Mouse (Mus musculus) left cerebral cortex, postnatal 14 days (tissue): ENCODE results near the gene Egr2. TPM values are rescaled to one million over a fixed set of nuclear protein-coding genes. Genes with fewer than 3 reads are reported as not detected.

Source experiments
- DNase-seq, 2 experiments: peaks; one replicate each; pipeline ENCODE4 v3.0.0; 2021 to 2022; ENCODE audit warnings: low spot score in 2 of 2, mixed read lengths in 1 of 2
- intact Hi-C: fragments of 180-260 bp; cut with DNase I; formaldehyde crosslinking; loops from one replicate; pipeline ENCODE4 v1.15.1; 2025
- total RNA-seq, 2 experiments: library from RNA; stranded (reverse); gene quantifications; 2 replicates each; pipeline ENCODE4 v1.2.3; 2021

The Egr2 gene
- total RNA-seq, 2 experiments from 2014 or later = 7.1 to 10.5 TPM

DNA sequence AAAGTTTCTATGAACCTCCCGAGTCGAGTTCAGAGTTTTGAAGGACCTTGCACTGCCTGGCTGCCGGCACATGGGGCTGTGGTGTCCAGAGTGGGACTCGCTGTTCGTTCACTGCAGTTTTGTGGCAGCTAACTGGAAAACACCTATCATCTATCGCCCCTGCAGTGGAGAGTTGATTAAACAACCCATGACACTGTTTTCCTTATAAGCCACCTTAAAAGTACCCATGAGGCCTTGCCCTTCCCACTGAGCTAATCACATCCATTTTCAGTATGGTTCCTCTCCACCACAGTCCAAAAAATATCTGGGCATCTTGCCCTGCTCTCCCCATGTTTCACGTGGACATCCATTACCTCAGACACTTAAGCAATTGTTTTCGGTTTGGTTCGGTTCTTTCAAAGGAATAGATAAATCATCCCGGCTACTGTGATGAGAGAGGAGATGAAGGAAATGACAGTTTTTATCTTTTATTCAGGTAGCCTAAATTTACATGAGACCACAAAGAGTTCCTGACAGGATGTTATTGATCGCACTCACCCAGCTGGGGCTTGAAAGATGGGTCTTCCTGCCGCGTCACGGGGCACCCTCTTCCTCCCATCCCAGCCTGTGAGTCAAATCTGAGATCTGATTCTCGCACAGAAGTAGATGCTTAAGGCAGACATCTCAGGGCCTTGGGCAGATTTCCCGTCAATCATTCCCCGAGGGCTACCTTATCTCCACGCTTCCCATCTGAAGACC is 50.8 kb downstream of the Egr2 start:
- no peak for DNase-seq
- intact Hi-C loops = no loop called here

Other genes with a start within 250 kb of the Egr2 start
- gene Ado, start 13.5 kb downstream of the Egr2 start, total RNA-seq = 10 to 100 TPM; 37.6 to 39.0 TPM